Mouse (Mus musculus): ENCODE measurements around the gene Snx25. TPM values are rescaled to one million over a fixed set of nuclear protein-coding genes. Genes with fewer than 3 reads are reported as not detected.

Gene Snx25
- polyA plus RNA-seq, 1 experiment: 14.3 TPM

GRCm38 (mm10) chr8:46092667-46093360, 59.1 kb downstream of the Snx25 start:
- H3K27ac ChIP-seq (replicated peaks; ENCODE audit: low read depth, low read length): no peak overlapping the region
- no peak overlapping the region for H3K4me3 ChIP-seq (ENCODE audit: insufficient read depth, low read depth, low read length)
- no peaks in the 10 kb centered on the region for H3K4me1 ChIP-seq (ENCODE audit: control insufficient read depth, insufficient read depth, insufficient read length, low read length)

- H3K27ac ChIP-seq (replicated peaks; ENCODE audit: low read depth, low read length): no peak overlapping the region
- no peaks in the 10 kb centered on the region; the same call in 1 of the 2 replicates for H3K4me1 ChIP-seq (ENCODE audit: control insufficient read depth, insufficient read depth, insufficient read length, low read length)
- no peak overlapping the region for H3K4me3 ChIP-seq (ENCODE audit: insufficient read depth, low read depth, low read length)
Observed at GRCm38 (mm10) chr8:46083141-46083540, 68.8 kb downstream of the Snx25 start.

GRCm38 (mm10) chr8:46081030-46081429, 70.9 kb downstream of the Snx25 start:
- H3K27ac ChIP-seq (replicated peaks; ENCODE audit: low read depth, low read length): no peak overlapping the region
- no peak overlapping the region for H3K4me3 ChIP-seq (ENCODE audit: insufficient read depth, low read depth, low read length)
- H3K4me1 ChIP-seq (ENCODE audit: control insufficient read depth, insufficient read depth, insufficient read length, low read length): peaks cover 2% of the 10 kb centered on the region; the same call in 1 of the 2 replicates

GRCm38 (mm10) chr8:46078866-46079265, 73.1 kb downstream of the Snx25 start:
- Histone ChIP-seq H3K27ac (replicated peaks; ENCODE audit: low read depth, low read length) (no peak overlapping the region), H3K4me1 (ENCODE audit: control insufficient read depth, insufficient read depth, insufficient read length, low read length) (peaks cover 7% of the 10 kb centered on the region), H3K4me3 (ENCODE audit: insufficient read depth, low read depth, low read length) (no peak overlapping the region)

- no peak overlapping the region for H3K4me3 ChIP-seq (ENCODE audit: insufficient read depth, low read depth, low read length)
- peaks cover 7% of the 10 kb centered on the region; the same call in 1 of the 2 replicates for H3K4me1 ChIP-seq (ENCODE audit: control insufficient read depth, insufficient read depth, insufficient read length, low read length)
- no peak overlapping the region for H3K27ac ChIP-seq (replicated peaks; ENCODE audit: low read depth, low read length)
Observed at GRCm38 (mm10) chr8:46075223-46075622, 76.7 kb downstream of the Snx25 start.

GRCm38 (mm10) chr8:46073540-46074140, 78.3 kb downstream of the Snx25 start:
- Histone ChIP-seq H3K4me1 (ENCODE audit: control insufficient read depth, insufficient read depth, insufficient read length, low read length) (peaks cover 7% of the 10 kb centered on the region; the same call in 1 of the 2 replicates), H3K27ac (replicated peaks; ENCODE audit: low read depth, low read length) (no peak overlapping the region; the same call in 1 of the 2 replicates), H3K4me3 (ENCODE audit: insufficient read depth, low read depth, low read length) (no peak overlapping the region)

- H3K4me3 ChIP-seq (ENCODE audit: insufficient read depth, low read depth, low read length): no peak overlapping the region
- peaks cover 7% of the 10 kb centered on the region; the same call in 1 of the 2 replicates for H3K4me1 ChIP-seq (ENCODE audit: control insufficient read depth, insufficient read depth, insufficient read length, low read length)
- no peak overlapping the region for H3K27ac ChIP-seq (replicated peaks; ENCODE audit: low read depth, low read length)
Observed at GRCm38 (mm10) chr8:46072798-46073197, 79.2 kb downstream of the Snx25 start.

- no peaks in the 10 kb centered on the region for H3K4me1 ChIP-seq (ENCODE audit: control insufficient read depth, insufficient read depth, insufficient read length, low read length)
- H3K4me3 ChIP-seq (ENCODE audit: insufficient read depth, low read depth, low read length): no peak overlapping the region
Observed at GRCm38 (mm10) chr8:46040260-46040659, 111.7 kb downstream of the Snx25 start.

GRCm38 (mm10) chr8:46039666-46040065, 112.3 kb downstream of the Snx25 start:
- Histone ChIP-seq H3K27ac (replicated peaks; ENCODE audit: low read depth, low read length) (no peak overlapping the region), H3K4me1 (ENCODE audit: control insufficient read depth, insufficient read depth, insufficient read length, low read length) (no peaks in the 10 kb centered on the region), H3K4me3 (ENCODE audit: insufficient read depth, low read depth, low read length) (no peak overlapping the region)

More at GRCm38 (mm10) chr8:46040260-46040659, 111.7 kb downstream of the Snx25 start:
- no peak overlapping the region for H3K27ac ChIP-seq (replicated peaks; ENCODE audit: low read depth, low read length)

- H3K27ac ChIP-seq (replicated peaks; ENCODE audit: low read depth, low read length): no peak overlapping the region
- no peaks in the 10 kb centered on the region for H3K4me1 ChIP-seq (ENCODE audit: control insufficient read depth, insufficient read depth, insufficient read length, low read length)
- no peak overlapping the region for H3K4me3 ChIP-seq (ENCODE audit: insufficient read depth, low read depth, low read length)
Observed at GRCm38 (mm10) chr8:46036217-46036616, 115.7 kb downstream of the Snx25 start.

GRCm38 (mm10) chr8:46024392-46024791, 127.6 kb downstream of the Snx25 start:
- H3K27ac ChIP-seq (replicated peaks; ENCODE audit: low read depth, low read length): no peak overlapping the region
- 0 out of 2 replicates have a peak, but pooled peaks cover 3% of the 10 kb centered on the region for H3K4me1 ChIP-seq (ENCODE audit: control insufficient read depth, insufficient read depth, insufficient read length, low read length)

GRCm38 (mm10) chr8:46022758-46023157, 129.2 kb downstream of the Snx25 start:
- Histone ChIP-seq H3K27ac (replicated peaks; ENCODE audit: low read depth, low read length) (no peak overlapping the region; the same call in 1 of the 2 replicates), H3K4me1 (ENCODE audit: control insufficient read depth, insufficient read depth, insufficient read length, low read length) (0 out of 2 replicates have a peak, but pooled peaks cover 3% of the 10 kb centered on the region), H3K4me3 (ENCODE audit: insufficient read depth, low read depth, low read length) (no peak overlapping the region)

More at GRCm38 (mm10) chr8:46024392-46024791, 127.6 kb downstream of the Snx25 start:
- no peak overlapping the region for H3K4me3 ChIP-seq (ENCODE audit: insufficient read depth, low read depth, low read length)

GRCm38 (mm10) chr8:46022203-46022602, 129.8 kb downstream of the Snx25 start:
- H3K4me3 ChIP-seq (ENCODE audit: insufficient read depth, low read depth, low read length): peak overlapping the region; percentile 17; the same call in 1 of the 2 replicates
- H3K27ac ChIP-seq (replicated peaks; ENCODE audit: low read depth, low read length): peak overlapping the region; percentile 11; the same call in 1 of the 2 replicates
- H3K4me1 ChIP-seq (ENCODE audit: control insufficient read depth, insufficient read depth, insufficient read length, low read length): 0 out of 2 replicates have a peak, but pooled peaks cover 3% of the 10 kb centered on the region

- Histone ChIP-seq H3K4me1 (ENCODE audit: control insufficient read depth, insufficient read depth, insufficient read length, low read length) (peaks cover 3% of the 10 kb centered on the region; the same call in 1 of the 2 replicates), H3K27ac (replicated peaks; ENCODE audit: low read depth, low read length) (no peak overlapping the region), H3K4me3 (ENCODE audit: insufficient read depth, low read depth, low read length) (peak overlapping the region; percentile 1; the same call in 1 of the 2 replicates)
Observed at GRCm38 (mm10) chr8:46010746-46011680, 140.9 kb downstream of the Snx25 start.
